Mouse (Mus musculus) heart, postnatal 0 days (tissue): ENCODE results near the gene Bptf.

Experiments used
- CTCF ChIP-seq: IDR thresholded peaks from 2 replicates; pipeline ENCODE4 v1.5.1; 2016; ENCODE audit warnings: antibody characterized with exemption, control low read depth, low read depth
- EP300 ChIP-seq: IDR thresholded peaks from 2 replicates; pipeline ENCODE4 v1.6.1; 2016; ENCODE audit warnings: antibody characterized with exemption, low read depth

DNA sequence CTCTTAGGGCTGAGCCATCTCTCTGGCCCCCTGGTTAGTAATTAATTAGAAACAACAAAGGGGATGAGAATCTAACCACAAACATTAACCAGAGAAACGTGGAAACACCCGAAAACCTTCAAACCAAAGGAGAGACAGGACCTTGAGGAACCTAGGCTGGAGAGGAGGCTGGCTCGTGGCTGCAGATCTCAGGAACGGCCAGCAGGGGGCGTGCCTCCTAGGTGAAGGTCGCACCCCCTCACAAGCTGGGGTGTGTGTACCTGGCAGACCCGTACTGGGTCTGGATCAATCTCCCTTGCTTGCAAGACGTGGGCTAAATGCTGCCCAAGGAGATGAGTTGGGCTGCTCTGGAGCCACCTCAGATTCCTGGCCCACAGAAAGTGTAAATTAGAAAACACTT is 113.3 kb downstream of the Bptf start:
- TF ChIP-seq CTCF (peak; percentile 32), EP300 (no peak)
